Mouse (Mus musculus) liver, adult 2 months (tissue): ENCODE data around the gene Adk.

Experiments
- CTCF ChIP-seq: fragments of 200-500 bp; IDR thresholded peaks from 2 replicates; pipeline ENCODE4 v1.5.1; 2011; ENCODE audit warnings: low read depth, low read length, control low read depth
- POLR2A ChIP-seq: fragments of 200-500 bp; IDR thresholded peaks from 2 replicates; pipeline ENCODE4 v1.6.1; 2011; ENCODE audit warnings: low read length, control low read depth; ENCODE audit not compliant: insufficient read depth; ENCODE audit errors: extremely low read depth

DNA sequence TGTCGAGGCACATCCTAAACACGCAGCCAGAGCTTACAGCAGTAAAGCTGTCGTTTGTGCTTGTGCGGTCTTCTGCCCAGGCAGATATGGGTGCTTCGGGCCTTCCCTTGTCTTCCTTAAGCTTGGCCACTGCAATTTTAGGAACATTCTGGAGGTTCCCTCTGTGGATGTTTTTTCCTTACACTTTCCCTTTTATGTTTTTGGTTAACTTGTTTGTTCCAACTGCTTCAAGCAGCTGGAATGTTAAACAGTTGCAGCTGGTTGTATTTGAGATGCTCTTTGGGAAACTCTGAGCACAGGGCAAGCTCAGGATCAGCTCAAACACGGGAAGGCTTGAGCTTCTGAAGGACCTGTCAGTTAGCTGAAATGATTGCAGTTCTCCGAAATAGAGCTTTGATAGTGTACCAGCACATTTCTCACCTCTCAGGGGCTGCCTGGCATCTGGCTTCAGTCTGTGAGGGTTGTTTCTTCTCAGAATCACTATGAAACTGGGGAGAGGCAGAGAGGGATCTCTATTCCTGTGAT, 34.5 kb downstream of the Adk start:
- TF ChIP-seq POLR2A (no peak), CTCF (no peak)
